Mouse (Mus musculus) granulocyte monocyte progenitor cell, adult 5-6 weeks (primary cell): Measurements from ENCODE around the gene Dnal4. TPM values are rescaled to one million over a fixed set of nuclear protein-coding genes. Genes with fewer than 3 reads are reported as not detected.

ENCODE experiments used
- ATAC-seq: replicated peaks from 2 replicates; pipeline ENCODE4 v1.8.0; 2016; ENCODE audit warnings: mild to moderate bottlenecking, moderate TSS enrichment, inconsistent platforms; ENCODE audit not compliant: poor library complexity, severe bottlenecking
- total RNA-seq, 2 experiments: library from RNA; stranded (forward) in 1 of 2; stranded (reverse) in 1 of 2; fragments of 200-712, 200-1000 nt in 1 of 2; fragments of >200 nt in 1 of 2; fragmentation: Nextera tagmentation in 1 of 2; gene quantifications; 2 replicates each; pipeline ENCODE4 v1.2.3; 2014 to 2017

Gene Dnal4
- total RNA-seq, 2 experiments from 2014 or later: 9.5 to 13.5 TPM

GRCm38 (mm10) chr15:79741173-79741858, 36.3 kb downstream of the Dnal4 start:
- peak; percentile 58 for ATAC-seq

- ATAC-seq: peak; percentile 37
Observed at GRCm38 (mm10) chr15:79740739-79741138, 36.9 kb downstream of the Dnal4 start.

- no peak for ATAC-seq
Observed at GRCm38 (mm10) chr15:79734311-79734710, 43.3 kb downstream of the Dnal4 start.

GRCm38 (mm10) chr15:79733640-79734039, 44.0 kb downstream of the Dnal4 start:
- ATAC-seq: peak; percentile 67

GRCm38 (mm10) chr15:79733192-79733591, 44.5 kb downstream of the Dnal4 start:
- no peak for ATAC-seq

- peak; percentile 28 for ATAC-seq
Observed at GRCm38 (mm10) chr15:79731554-79731953, 46.1 kb downstream of the Dnal4 start.

- ATAC-seq: no peak
Observed at GRCm38 (mm10) chr15:79728731-79729388, 48.8 kb downstream of the Dnal4 start.

- no peak for ATAC-seq
Observed at GRCm38 (mm10) chr15:79728311-79728710, 49.3 kb downstream of the Dnal4 start.

- no peak for ATAC-seq
Observed at GRCm38 (mm10) chr15:79727840-79728239, 49.8 kb downstream of the Dnal4 start.

GRCm38 (mm10) chr15:79725190-79725789, 52.4 kb downstream of the Dnal4 start:
- no peak for ATAC-seq

- peak; percentile 45 for ATAC-seq
Observed at GRCm38 (mm10) chr15:79723439-79723838, 54.2 kb downstream of the Dnal4 start.

- peak; percentile 45 for ATAC-seq
Observed at GRCm38 (mm10) chr15:79720796-79721195, 56.9 kb downstream of the Dnal4 start.

GRCm38 (mm10) chr15:79720267-79720666, 57.4 kb downstream of the Dnal4 start:
- no peak for ATAC-seq

- no peak for ATAC-seq
Observed at GRCm38 (mm10) chr15:79716710-79717109, 60.9 kb downstream of the Dnal4 start.

- no peak for ATAC-seq
Observed at GRCm38 (mm10) chr15:79715646-79716045, 62.0 kb downstream of the Dnal4 start.

Other genes with a start within 250 kb of the Dnal4 start
- gene Ddx17, start 231.1 kb downstream of the Dnal4 start, total RNA-seq (2014; fragmentation: Nextera tagmentation): 159 and 203 TPM in 2 replicates
- 124 and 142 TPM in 2 replicates for gene Ddx17, start 231.1 kb downstream of the Dnal4 start, total RNA-seq (2017)
- gene Dmc1, start 172.7 kb downstream of the Dnal4 start, total RNA-seq (2014; fragmentation: Nextera tagmentation): 2.1 and 5.4 TPM in 2 replicates
- 4.8 and 4.9 TPM in 2 replicates for gene Dmc1, start 172.7 kb downstream of the Dnal4 start, total RNA-seq (2017)
- gene Fam227a, start 118.9 kb downstream of the Dnal4 start, total RNA-seq (2014; fragmentation: Nextera tagmentation): 0.85 and 6.5 TPM in 2 replicates
- gene Fam227a, start 118.9 kb downstream of the Dnal4 start, total RNA-seq (2017): 1.8 and 2.3 TPM in 2 replicates
- 17.9 and 35.2 TPM in 2 replicates for gene Cby1, start 118.7 kb downstream of the Dnal4 start, total RNA-seq (2014; fragmentation: Nextera tagmentation)
- 32.0 and 45.5 TPM in 2 replicates for gene Cby1, start 118.7 kb downstream of the Dnal4 start, total RNA-seq (2017)
- 146 and 147 TPM in 2 replicates for gene Tomm22, start 107.0 kb downstream of the Dnal4 start, total RNA-seq (2014; fragmentation: Nextera tagmentation)
- 88.0 and 117 TPM in 2 replicates for gene Tomm22, start 107.0 kb downstream of the Dnal4 start, total RNA-seq (2017)
- 22.7 and 24.9 TPM in 2 replicates for gene Josd1, start 89.9 kb downstream of the Dnal4 start, total RNA-seq (2014; fragmentation: Nextera tagmentation)
- gene Josd1, start 89.9 kb downstream of the Dnal4 start, total RNA-seq (2017): 19.2 and 23.6 TPM in 2 replicates
- 45.8 and 52.4 TPM in 2 replicates for gene Gtpbp1, start 87.0 kb downstream of the Dnal4 start, total RNA-seq (2014; fragmentation: Nextera tagmentation)
- gene Gtpbp1, start 87.0 kb downstream of the Dnal4 start, total RNA-seq (2017): 47.0 and 59.9 TPM in 2 replicates
- 120 and 133 TPM in 2 replicates for gene Sun2, start 35.3 kb downstream of the Dnal4 start, total RNA-seq (2014; fragmentation: Nextera tagmentation)
- gene Sun2, start 35.3 kb downstream of the Dnal4 start, total RNA-seq (2017): 227 and 268 TPM in 2 replicates
- gene Nptxr, start 26.9 kb upstream of the Dnal4 start, total RNA-seq (2014; fragmentation: Nextera tagmentation): 0.52 and 0.85 TPM in 2 replicates
- 0.04 and 0.31 TPM in 2 replicates for gene Nptxr, start 26.9 kb upstream of the Dnal4 start, total RNA-seq (2017)
- gene Npcd, start 56.4 kb upstream of the Dnal4 start, total RNA-seq (2014; fragmentation: Nextera tagmentation): not detected in 2 replicates
- gene Npcd, start 56.4 kb upstream of the Dnal4 start, total RNA-seq (2017): not detected in 2 replicates
- gene Cbx6, start 56.8 kb upstream of the Dnal4 start, total RNA-seq (2014; fragmentation: Nextera tagmentation): 10.6 and 13.5 TPM in 2 replicates
- gene Cbx6, start 56.8 kb upstream of the Dnal4 start, total RNA-seq (2017): 10.8 and 11.6 TPM in 2 replicates
- gene Apobec3, start 113.8 kb upstream of the Dnal4 start, total RNA-seq (2014; fragmentation: Nextera tagmentation): 213 and 215 TPM in 2 replicates
- gene Apobec3, start 113.8 kb upstream of the Dnal4 start, total RNA-seq (2017): 159 and 162 TPM in 2 replicates
- gene Cbx7, start 193.3 kb upstream of the Dnal4 start, total RNA-seq (2014; fragmentation: Nextera tagmentation): 3.4 and 3.7 TPM in 2 replicates
- gene Cbx7, start 193.3 kb upstream of the Dnal4 start, total RNA-seq (2017): 0.26 and 1.7 TPM in 2 replicates
- gene Pdgfb, start 237.1 kb upstream of the Dnal4 start, total RNA-seq (2014; fragmentation: Nextera tagmentation): 0.30 TPM in 1 of 2 replicates, not detected in the other
- gene Pdgfb, start 237.1 kb upstream of the Dnal4 start, total RNA-seq (2017): 0.13 and 0.26 TPM in 2 replicates